Mouse (Mus musculus) liver, embryonic 12.5 days (tissue): ENCODE results near the gene Mif. TPM values are rescaled to one million over a fixed set of nuclear protein-coding genes. Genes with fewer than 3 reads are reported as not detected.
"Not testable (repeated sequence)": the region's sequence is repeated elsewhere in the genome, so short reads cannot be mapped to it uniquely, and the experiment has no call there.

ENCODE experiments used
- ATAC-seq: fragments of 200-750 bp; cut with Nextera tagmentation; 2 replicates; pipeline ENCODE4 v1.8.0; 2017; ENCODE audit warnings: moderate number of reproducible peaks, mild to moderate bottlenecking, moderate library complexity
- H3K27ac ChIP-seq: fragments of 300-500 bp; sonication (generic); 2 replicates; pipeline ENCODE4 v1.5.1; 2016; ENCODE audit warnings: mild to moderate bottlenecking
- H3K27me3 ChIP-seq: fragments of 300-500 bp; sonication (generic); replicated peaks from 2 replicates; pipeline ENCODE4 v1.6.1; 2016; ENCODE audit warnings: mild to moderate bottlenecking, moderate library complexity
- H3K36me3 ChIP-seq: fragments of 300-500 bp; sonication (generic); 2 replicates; pipeline ENCODE4 v1.6.1; 2016; ENCODE audit warnings: mild to moderate bottlenecking, moderate library complexity
- H3K4me1 ChIP-seq: fragments of 300-500 bp; sonication (generic); 2 replicates; pipeline ENCODE4 v1.6.1; 2016
- H3K4me2 ChIP-seq: fragments of 300-500 bp; sonication (generic); 2 replicates; pipeline ENCODE4 v1.6.1; 2016; ENCODE audit warnings: mild to moderate bottlenecking, moderate library complexity
- H3K4me3 ChIP-seq: fragments of 300-500 bp; sonication (generic); 2 replicates; pipeline ENCODE4 v1.5.1; 2016; ENCODE audit warnings: mild to moderate bottlenecking, moderate library complexity
- H3K9ac ChIP-seq: fragments of 300-500 bp; sonication (generic); 2 replicates; pipeline ENCODE4 v1.6.1; 2016; ENCODE audit warnings: mild to moderate bottlenecking, moderate library complexity
- H3K9me3 ChIP-seq: fragments of 300-500 bp; sonication (generic); replicated peaks from 2 replicates; pipeline ENCODE4 v1.6.1; 2016; ENCODE audit warnings: mild to moderate bottlenecking, moderate library complexity
- WGBS: fragments of 180-500 bp; shearing (Covaris S2); methylation state at CpG from one replicate; pipeline ENCODE4 v1.1.7; 2016; ENCODE audit not compliant: insufficient replicate concordance; 5-methylcytosine and 5-hydroxymethylcytosine counted together
- polyA plus RNA-seq: library from polyadenylated mRNA; unstranded; fragments of >200 nt; fragmentation: Nextera tagmentation; extraction: Ambion mirVana; gene quantifications from 2 replicates; pipeline ENCODE4 v1.2.1, GENCODE M21; 2016

Gene Mif
- polyA plus RNA-seq: 1,383 and 1,459 TPM in 2 replicates

GRCm38 (mm10) chr10:75859786-75860470 lies at the start of gene Mif:
Gene Mif, minus strand, starts transcription at chr10:75860240.
- Histone ChIP-seq H3K4me2 (peak within 1 kb of the TSS; percentile 90), H3K9ac (peak within 1 kb of the TSS; percentile 85)
- H3K9me3 ChIP-seq: not testable (repeated sequence)

GRCm38 (mm10) chr10:75906882-75907281 lies 46.8 kb upstream of the Mif start:
- Histone ChIP-seq H3K4me2 (no peak overlapping the region), H3K4me1 (no peaks in the 10 kb centered on the region), H3K27me3 (no peaks in the 10 kb centered on the region), H3K27ac (no peak overlapping the region), H3K9ac (no peak overlapping the region), H3K4me3 (no peak overlapping the region), H3K9me3 (no peaks in the 10 kb centered on the region), H3K36me3 (peaks cover 98% of the 10 kb centered on the region)
- WGBS: 88% methylated on average over 4 of the region's 4 CpGs
- ATAC-seq: no peak

More at GRCm38 (mm10) chr10:75859786-75860470, at the start of gene Mif:
- WGBS: under 1% methylated on average over 46 of the region's 46 CpGs
- ATAC-seq: peak; percentile 94
- peaks cover 41% of the 10 kb centered on the region for H3K4me1 ChIP-seq
- H3K36me3 ChIP-seq: peaks cover 26% of the 10 kb centered on the region
- H3K27ac ChIP-seq: peak within 1 kb of the TSS; percentile 89
- H3K4me3 ChIP-seq: peak within 1 kb of the TSS; percentile 76
- H3K27me3 ChIP-seq: not testable (repeated sequence)

GRCm38 (mm10) chr10:75904391-75904790 lies 44.4 kb upstream of the Mif start:
- no peak overlapping the region for H3K4me3 ChIP-seq
- 78% methylated on average over 5 of the region's 5 CpGs for WGBS
- H3K36me3 ChIP-seq: peaks cover 96% of the 10 kb centered on the region
- H3K4me2 ChIP-seq: no peak overlapping the region
- no peaks in the 10 kb centered on the region for H3K27me3 ChIP-seq
- no peaks in the 10 kb centered on the region for H3K9me3 ChIP-seq
- no peak overlapping the region for H3K27ac ChIP-seq
- no peak for ATAC-seq
- no peak overlapping the region for H3K9ac ChIP-seq
- H3K4me1 ChIP-seq: no peaks in the 10 kb centered on the region

GRCm38 (mm10) chr10:75898846-75899245 lies 38.8 kb upstream of the Mif start:
- Histone ChIP-seq H3K27ac (no peak overlapping the region), H3K4me3 (no peak overlapping the region), H3K36me3 (peaks cover 98% of the 10 kb centered on the region), H3K27me3 (no peaks in the 10 kb centered on the region), H3K9me3 (no peaks in the 10 kb centered on the region), H3K4me1 (peaks cover 5% of the 10 kb centered on the region), H3K4me2 (no peak overlapping the region), H3K9ac (no peak overlapping the region)
- ATAC-seq: no peak
- WGBS: 72% methylated on average over 3 of the region's 3 CpGs

- Histone ChIP-seq H3K4me3 (no peak overlapping the region), H3K36me3 (peaks cover 91% of the 10 kb centered on the region), H3K4me1 (peaks cover 12% of the 10 kb centered on the region), H3K9me3 (no peaks in the 10 kb centered on the region), H3K4me2 (no peak overlapping the region), H3K27me3 (no peaks in the 10 kb centered on the region), H3K9ac (no peak overlapping the region), H3K27ac (no peak overlapping the region)
- ATAC-seq: no peak
- WGBS: 77% methylated on average over 6 of the region's 6 CpGs
These were observed 38.1 kb upstream of the Mif start for GRCm38 (mm10) chr10:75898039-75898564.

- Histone ChIP-seq H3K4me1 (peaks cover 19% of the 10 kb centered on the region), H3K9me3 (no peaks in the 10 kb centered on the region), H3K36me3 (peaks cover 84% of the 10 kb centered on the region), H3K4me2 (no peak overlapping the region), H3K4me3 (no peak overlapping the region), H3K9ac (no peak overlapping the region), H3K27me3 (no peaks in the 10 kb centered on the region), H3K27ac (no peak overlapping the region)
- 49% methylated on average over 6 of the region's 6 CpGs for WGBS
- ATAC-seq: no peak
These were observed 37.3 kb upstream of the Mif start for GRCm38 (mm10) chr10:75897373-75897772.

- no peak overlapping the region for H3K4me3 ChIP-seq
- peaks cover 72% of the 10 kb centered on the region for H3K36me3 ChIP-seq
- H3K4me1 ChIP-seq: peaks cover 21% of the 10 kb centered on the region
- H3K9me3 ChIP-seq: no peaks in the 10 kb centered on the region
- H3K27ac ChIP-seq: no peak overlapping the region
- H3K27me3 ChIP-seq: no peaks in the 10 kb centered on the region
- no peak for ATAC-seq
- 84% methylated on average over 1 of the region's 1 CpGs for WGBS
- H3K4me2 ChIP-seq: no peak overlapping the region
- no peak overlapping the region for H3K9ac ChIP-seq
These were observed 36.2 kb upstream of the Mif start for GRCm38 (mm10) chr10:75896208-75896607.

- peaks cover 21% of the 10 kb centered on the region for H3K4me1 ChIP-seq
- no peak overlapping the region for H3K27ac ChIP-seq
- 88% methylated on average over 5 of the region's 5 CpGs for WGBS
- H3K4me3 ChIP-seq: no peak overlapping the region
- H3K9ac ChIP-seq: no peak overlapping the region
- H3K36me3 ChIP-seq: peaks cover 68% of the 10 kb centered on the region
- no peak for ATAC-seq
- H3K27me3 ChIP-seq: no peaks in the 10 kb centered on the region
- no peak overlapping the region for H3K4me2 ChIP-seq
- H3K9me3 ChIP-seq: no peaks in the 10 kb centered on the region
These were observed 35.7 kb upstream of the Mif start for GRCm38 (mm10) chr10:75895730-75896129.

- 68% methylated on average over 6 of the region's 6 CpGs for WGBS
- no peak for ATAC-seq
- no peak overlapping the region for H3K4me3 ChIP-seq
- no peaks in the 10 kb centered on the region for H3K9me3 ChIP-seq
- no peaks in the 10 kb centered on the region for H3K27me3 ChIP-seq
- no peak overlapping the region for H3K4me2 ChIP-seq
- no peak overlapping the region for H3K9ac ChIP-seq
- H3K4me1 ChIP-seq: peaks cover 21% of the 10 kb centered on the region
- H3K27ac ChIP-seq: no peak overlapping the region
- H3K36me3 ChIP-seq: peaks cover 58% of the 10 kb centered on the region
These were observed 34.6 kb upstream of the Mif start for GRCm38 (mm10) chr10:75894601-75895000.

GRCm38 (mm10) chr10:75893089-75893750 lies 33.2 kb upstream of the Mif start, which contains the start of gene Derl3:
Gene Derl3, plus strand, starts transcription at chr10:75893413.
- peak; percentile 97 for ATAC-seq
- WGBS: 3% methylated on average over 51 of the region's 51 CpGs
- no peak within 1 kb of the TSS for H3K27ac ChIP-seq
- H3K36me3 ChIP-seq: peaks cover 44% of the 10 kb centered on the region
- H3K9ac ChIP-seq: peak within 1 kb of the TSS; percentile 56
- H3K4me3 ChIP-seq: peak within 1 kb of the TSS; percentile 46
- peaks cover 24% of the 10 kb centered on the region for H3K4me1 ChIP-seq
- H3K27me3 ChIP-seq: no peaks in the 10 kb centered on the region; the same call in 1 of the 2 replicates
- no peaks in the 10 kb centered on the region for H3K9me3 ChIP-seq
- peak within 1 kb of the TSS; percentile 86 for H3K4me2 ChIP-seq

- no peak overlapping the region for H3K4me2 ChIP-seq
- H3K27me3 ChIP-seq: peaks cover 4% of the 10 kb centered on the region; the same call in 1 of the 2 replicates
- no peak overlapping the region for H3K27ac ChIP-seq
- WGBS: 46% methylated on average over 8 of the region's 8 CpGs
- H3K9me3 ChIP-seq: no peaks in the 10 kb centered on the region
- peaks cover 24% of the 10 kb centered on the region for H3K4me1 ChIP-seq
- no peak for ATAC-seq
- no peak overlapping the region for H3K4me3 ChIP-seq
- no peak overlapping the region for H3K9ac ChIP-seq
- H3K36me3 ChIP-seq: peaks cover 8% of the 10 kb centered on the region
These were observed 29.5 kb upstream of the Mif start for GRCm38 (mm10) chr10:75889406-75890153.

GRCm38 (mm10) chr10:75887504-75887903 lies 27.5 kb upstream of the Mif start:
- not testable (repeated sequence) for H3K27ac ChIP-seq, H3K36me3 ChIP-seq, ATAC-seq, H3K9ac ChIP-seq, H3K4me3 ChIP-seq, H3K4me2 ChIP-seq, H3K9me3 ChIP-seq, H3K4me1 ChIP-seq
- peaks cover 14% of the 10 kb centered on the region for H3K27me3 ChIP-seq
- WGBS: 55% methylated on average over 5 of the region's 5 CpGs
